Mouse (Mus musculus) adrenal gland, adult (tissue): ENCODE data around the gene Abca1.

Experiments
- DNase-seq, 2 experiments: peaks; one replicate each; pipeline ENCODE4 v3.0.0; 2022 to 2023; ENCODE audit warnings: low spot score in 1 of 2; ENCODE audit not compliant: inconsistent age in 2 of 2

Gene Abca1

GRCm38 (mm10) chr4:53159767-53160166 lies at the start of gene Abca1:
Gene Abca1 (minus strand): TSS chr4:53159895.
- peak; percentile 95 to 98 for DNase-seq

DNA sequence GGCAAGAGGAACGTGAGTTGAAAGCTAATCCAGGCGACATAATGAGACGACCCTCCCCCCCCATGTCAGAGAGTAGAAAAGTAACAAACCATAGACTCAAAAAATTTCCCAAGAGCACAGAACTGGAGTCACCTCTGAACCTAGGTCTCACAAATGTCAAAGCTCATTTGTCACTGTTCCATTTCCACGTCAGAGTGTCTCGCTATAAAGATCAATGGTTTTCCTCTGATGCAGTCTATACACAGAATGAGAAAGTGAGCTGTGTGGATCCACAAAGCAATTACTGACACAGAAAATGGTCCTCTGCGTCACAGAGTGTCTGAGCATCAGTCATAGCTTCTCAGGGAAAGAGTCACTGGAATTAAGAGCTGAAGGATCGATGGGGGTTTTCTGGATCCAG lies 44.8 kb upstream of the Abca1 start:
- no peak for DNase-seq

DNA sequence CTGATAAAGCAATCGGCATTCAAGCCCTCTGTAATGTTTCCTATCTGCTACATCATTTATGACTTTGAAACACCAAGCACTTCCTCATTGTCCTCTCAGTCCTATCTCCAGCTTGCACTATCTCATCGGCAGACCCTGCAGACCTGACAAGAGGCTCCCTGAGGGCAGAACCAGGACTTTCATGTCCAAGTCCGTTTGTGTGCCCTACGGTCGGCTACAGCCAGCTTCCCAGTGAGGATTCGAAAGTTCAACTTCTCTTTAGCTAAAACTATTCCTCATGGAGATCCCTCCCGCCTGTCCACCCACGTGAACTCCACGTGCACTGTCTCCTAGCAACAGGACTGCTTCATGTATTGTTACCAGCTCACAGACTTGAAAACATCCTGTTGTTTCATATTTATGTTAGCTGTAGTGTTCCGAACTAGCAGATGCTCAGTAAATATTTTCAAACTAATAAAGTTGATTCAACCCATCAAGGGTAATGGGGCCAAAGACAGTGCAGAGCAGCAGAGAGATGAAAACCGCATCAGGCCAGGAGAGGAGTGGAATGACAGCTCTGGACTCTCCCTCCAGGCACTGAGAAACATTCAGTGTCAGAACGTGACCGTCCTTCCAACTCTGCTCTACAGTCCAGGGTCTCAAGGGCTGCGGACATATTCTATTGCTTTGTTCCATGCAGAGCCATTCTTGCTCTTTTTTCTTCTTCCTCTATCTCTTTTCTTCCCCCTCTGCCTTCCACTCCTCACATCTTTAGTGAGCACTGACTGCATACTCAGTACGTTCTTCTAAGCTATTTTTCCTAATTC lies 44.1 kb upstream of the Abca1 start:
- DNase-seq = peak in 1 of 2 experiments; percentile 52

- peak; percentile 42 to 74 for DNase-seq
These were observed 40.6 kb upstream of the Abca1 start for GRCm38 (mm10) chr4:53200276-53200675.

GRCm38 (mm10) chr4:53197842-53198241 lies 38.1 kb upstream of the Abca1 start:
- DNase-seq = peak; percentile 59 to 60

DNA sequence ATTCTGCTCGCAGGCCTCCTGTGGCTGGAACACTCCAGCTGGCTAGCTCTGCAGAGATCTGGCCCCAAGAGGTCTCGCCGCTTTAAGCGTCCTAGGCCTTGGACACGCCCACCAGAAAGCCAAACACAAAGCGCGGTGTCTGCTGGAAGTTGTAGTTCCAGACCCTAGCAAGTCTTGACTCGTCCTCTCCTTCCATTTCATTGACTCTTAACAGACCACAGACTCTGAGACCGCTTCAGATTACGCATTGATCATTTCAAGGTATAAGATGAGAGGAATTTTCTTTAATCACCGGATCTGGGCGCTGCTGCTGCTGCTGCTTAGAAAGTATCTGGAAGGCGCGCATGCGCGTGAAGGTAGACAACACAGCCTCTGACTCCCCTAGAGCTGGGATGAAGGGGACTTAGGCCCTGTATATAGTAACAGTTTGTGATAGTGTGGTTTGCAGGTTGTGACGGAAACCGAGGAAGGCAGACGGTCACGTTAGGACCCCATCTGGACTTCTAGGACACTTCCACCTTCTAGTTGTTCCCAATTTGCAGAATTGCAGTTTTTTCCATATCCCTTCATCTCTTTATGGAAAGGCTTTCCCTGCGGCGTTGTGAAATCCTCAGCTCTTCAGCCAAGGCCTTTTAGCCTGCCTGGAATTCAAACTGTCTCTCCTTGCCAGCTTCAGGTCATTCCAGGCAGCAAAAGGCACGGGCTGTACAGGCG lies 36.5 kb upstream of the Abca1 start:
- peak; percentile 92 to 97 for DNase-seq

DNA sequence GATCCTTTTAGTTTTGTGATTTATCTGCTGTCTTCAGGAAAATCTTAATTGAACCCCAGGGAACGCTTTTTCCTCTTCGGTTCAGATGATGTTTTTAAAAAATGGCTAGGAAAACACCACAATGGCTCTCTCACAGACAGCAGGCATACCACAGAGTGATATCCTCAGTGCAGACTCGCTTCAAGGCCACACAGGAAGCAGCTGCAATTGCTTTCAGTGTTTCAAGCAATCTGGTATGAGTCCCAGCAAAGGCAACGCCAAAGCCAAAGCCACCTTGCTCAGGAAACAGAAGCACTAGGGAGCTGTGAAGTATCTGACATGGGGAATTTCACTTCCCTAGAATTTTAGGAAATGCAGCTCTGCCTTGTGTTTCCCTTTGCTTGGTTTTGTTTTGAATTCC lies 27.4 kb upstream of the Abca1 start:
- peak; percentile 60 to 80 for DNase-seq

DNA sequence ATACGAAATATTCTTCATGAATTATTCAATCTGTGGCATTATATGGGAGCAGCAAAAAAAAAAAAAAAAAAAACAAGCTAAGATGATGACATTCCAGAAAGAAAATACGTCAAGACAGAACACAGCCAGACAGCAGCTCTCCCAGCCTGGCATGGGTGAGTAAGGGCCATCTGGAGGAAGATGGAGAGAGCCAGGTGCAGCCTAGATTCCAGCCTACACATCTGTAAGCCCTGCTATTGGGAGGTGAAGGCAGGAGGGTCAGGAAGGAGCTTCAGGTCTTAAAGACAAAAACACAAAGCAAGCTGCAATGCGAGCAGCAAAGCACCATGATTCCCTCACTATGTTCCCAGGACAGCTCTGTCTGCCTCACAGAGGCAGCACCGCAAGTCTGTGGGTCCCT lies 26.9 kb upstream of the Abca1 start:
- peak; percentile 8 to 42 for DNase-seq

DNA sequence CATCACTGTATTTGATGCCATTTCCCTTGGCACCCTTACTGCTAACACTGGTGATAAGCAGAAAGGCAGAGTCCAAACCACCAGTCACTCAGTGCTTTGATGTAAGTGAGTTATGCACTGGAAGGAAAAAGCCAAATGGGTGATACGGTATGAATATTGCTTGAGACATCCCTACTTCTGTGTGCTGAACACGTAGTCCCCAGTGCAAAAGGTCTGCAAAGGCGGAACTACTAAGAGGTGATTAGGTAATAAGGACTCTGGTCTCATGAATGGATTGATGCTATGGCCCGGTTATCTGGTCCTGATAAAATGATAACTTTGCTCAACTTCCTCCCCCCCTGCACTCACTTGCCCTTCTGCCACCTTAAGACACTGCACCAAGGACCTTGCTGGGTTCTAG lies 26.4 kb upstream of the Abca1 start:
- no peak for DNase-seq

- no peak for DNase-seq
These were observed 21.8 kb upstream of the Abca1 start for GRCm38 (mm10) chr4:53181479-53181878.

GRCm38 (mm10) chr4:53179308-53179820 lies 19.7 kb upstream of the Abca1 start:
- no peak for DNase-seq

- DNase-seq = no peak
These were observed 18.8 kb upstream of the Abca1 start for GRCm38 (mm10) chr4:53178489-53178888.

DNA sequence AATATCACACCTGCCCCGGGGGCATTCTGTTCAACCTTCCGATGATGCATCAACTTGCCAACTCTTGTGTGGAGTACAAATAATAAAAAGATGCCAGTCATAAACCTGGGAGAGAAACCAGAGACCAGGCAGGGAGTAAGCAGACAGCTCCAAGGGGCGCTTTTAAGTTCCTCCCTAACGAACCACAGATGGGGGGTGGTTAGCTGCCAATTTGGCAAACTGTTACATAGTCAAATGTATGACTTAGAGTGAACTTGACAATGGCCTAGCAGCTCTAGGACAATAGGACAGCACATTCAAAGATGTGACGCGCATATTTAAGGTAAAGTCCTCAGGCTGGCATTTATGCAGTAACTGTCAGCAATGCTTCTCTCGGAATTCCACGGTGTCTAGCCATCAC lies 18.0 kb upstream of the Abca1 start:
- no peak for DNase-seq

DNA sequence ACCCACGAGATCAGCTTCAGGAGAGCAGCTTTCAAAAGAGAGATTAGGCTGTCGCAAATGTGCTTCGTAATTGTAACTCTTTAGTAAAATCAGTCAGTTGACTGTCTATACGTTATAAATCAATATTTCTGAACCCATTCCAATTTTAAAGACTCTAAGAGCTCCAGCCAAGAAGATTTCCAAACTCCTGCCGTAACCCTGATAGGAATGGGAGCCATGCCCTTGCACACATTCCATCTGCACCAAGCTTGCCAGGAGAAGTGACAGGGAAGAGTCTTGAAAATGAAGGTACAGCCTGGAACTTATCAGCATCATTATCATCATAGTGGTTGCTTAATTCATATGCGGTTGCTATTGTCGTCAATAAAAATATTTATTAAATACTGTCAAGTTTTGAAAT lies 15.2 kb upstream of the Abca1 start:
- DNase-seq = peak in 1 of 2 experiments; percentile 68

DNA sequence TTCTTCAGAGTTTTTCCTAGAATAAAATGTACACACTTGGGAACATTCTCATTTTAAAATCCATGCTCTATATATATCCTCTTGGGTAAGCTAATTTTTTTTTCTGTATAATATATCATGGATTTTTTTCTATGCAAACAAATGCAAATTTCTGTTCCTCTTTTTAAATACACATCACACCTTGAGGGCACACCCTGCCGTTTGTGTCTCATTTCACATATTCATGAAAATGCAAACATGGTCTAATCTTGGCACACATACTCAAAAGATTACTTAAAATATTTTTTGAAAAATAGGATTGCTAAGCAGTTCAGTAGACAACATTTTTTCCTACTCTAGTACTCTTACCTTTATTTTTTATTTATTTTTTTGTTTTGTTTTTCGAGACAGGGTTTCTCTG lies 10.7 kb upstream of the Abca1 start:
- no peak for DNase-seq

DNA sequence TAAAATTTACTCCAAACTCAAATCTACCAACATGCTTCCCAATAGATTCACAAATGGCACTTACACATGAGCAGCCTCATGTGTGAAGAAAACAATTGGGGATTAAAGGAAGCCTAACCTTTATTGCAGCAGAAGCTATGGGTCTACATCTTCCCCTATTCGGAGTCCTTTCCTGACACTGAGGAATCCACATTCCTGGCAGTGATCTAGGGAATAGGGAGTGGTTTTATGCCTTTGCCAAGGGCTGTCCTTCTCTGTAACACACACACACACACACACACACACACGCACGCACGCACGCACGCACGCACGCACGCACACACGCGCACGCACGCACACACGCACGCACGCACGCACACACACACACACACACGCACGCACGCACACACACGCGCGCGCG lies 5.5 kb upstream of the Abca1 start:
- no peak for DNase-seq

DNA sequence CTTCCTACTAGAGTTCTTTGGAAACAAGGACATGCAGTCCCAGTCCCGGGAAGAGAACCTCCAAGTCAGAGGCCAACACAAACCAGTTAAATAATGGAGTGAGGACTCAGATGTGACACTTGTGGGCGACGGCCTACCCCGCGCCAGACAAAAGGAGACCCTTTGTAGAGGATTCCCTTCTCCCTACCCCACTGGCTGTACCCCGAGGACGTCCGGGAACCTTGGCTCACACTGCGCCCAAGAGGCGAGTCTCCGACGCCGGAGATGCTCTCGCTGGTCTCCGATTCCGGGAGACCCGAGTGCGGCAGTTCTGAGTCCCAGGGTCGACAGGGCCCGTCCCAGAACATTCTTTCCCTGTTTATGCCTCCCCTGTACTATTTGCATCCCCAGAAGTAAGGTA lies 519 bp downstream of the Abca1 start:
- peak; percentile 55 to 86 for DNase-seq

GRCm38 (mm10) chr4:53158634-53159033 lies 1.1 kb downstream of the Abca1 start:
- DNase-seq = peak; percentile 93 to 97

GRCm38 (mm10) chr4:53155471-53155870 lies 4.2 kb downstream of the Abca1 start:
- DNase-seq = peak in 1 of 2 experiments; percentile 53

- DNase-seq = peak in 1 of 2 experiments; percentile 53
These were observed 6.0 kb downstream of the Abca1 start for GRCm38 (mm10) chr4:53153711-53154110.

- no peak for DNase-seq
These were observed 6.6 kb downstream of the Abca1 start for GRCm38 (mm10) chr4:53153061-53153460.

GRCm38 (mm10) chr4:53152655-53153054 lies 7.0 kb downstream of the Abca1 start:
- DNase-seq = no peak
